Mouse (Mus musculus): ENCODE measurements around the gene Aste1. TPM values are rescaled to one million over a fixed set of nuclear protein-coding genes. Genes with fewer than 3 reads are reported as not detected.
A peak's percentile ranks its signal among the peaks of the same experiment; 100 is the strongest.

The Aste1 gene
- polyA plus RNA-seq, 1 experiment = 5.9 TPM

- no peak for TF ChIP-seq CTCF (IDR thresholded peaks at IDR 0.05; ENCODE audit: borderline replicate concordance, insufficient read depth, low read depth, low read length)
- no peak for TF ChIP-seq POLR2A (IDR thresholded peaks at IDR 0.05; ENCODE audit: borderline replicate concordance, insufficient read depth, low read length)
- peak overlapping the region; percentile 69 for H3K4me3 ChIP-seq (replicated peaks; ENCODE audit: insufficient read depth, low read depth, low read length)
- H3K4me1 ChIP-seq (ENCODE audit: control insufficient read depth, insufficient read depth, low read length) = no peaks in the 10 kb centered on the region
- 13% methylated on average over 11 of the region's 11 CpGs for WGBS
- H3K27me3 ChIP-seq (ENCODE audit: control insufficient read depth, insufficient read depth, low read length) = no peaks in the 10 kb centered on the region
- DNase-seq = no peak
- no peak overlapping the region for H3K27ac ChIP-seq (ENCODE audit: insufficient read depth, low read length)
Observed at GRCm38 (mm10) chr9:105394720-105395119, 472 bp upstream of the Aste1 start.

GRCm38 (mm10) chr9:105408549-105408948 lies 13.4 kb downstream of the Aste1 start:
- Histone ChIP-seq H3K4me1 (ENCODE audit: control insufficient read depth, insufficient read depth, low read length) (no peaks in the 10 kb centered on the region), H3K4me3 (replicated peaks; ENCODE audit: insufficient read depth, low read depth, low read length) (no peak overlapping the region), H3K27ac (ENCODE audit: insufficient read depth, low read length) (no peak overlapping the region), H3K27me3 (ENCODE audit: control insufficient read depth, insufficient read depth, low read length) (no peaks in the 10 kb centered on the region)
- WGBS = 94% methylated on average over 6 of the region's 6 CpGs
- DNase-seq = no peak
- no peak for TF ChIP-seq CTCF (IDR thresholded peaks at IDR 0.05; ENCODE audit: borderline replicate concordance, insufficient read depth, low read depth, low read length)
- no peak for TF ChIP-seq POLR2A (IDR thresholded peaks at IDR 0.05; ENCODE audit: borderline replicate concordance, insufficient read depth, low read length)

- 88% methylated on average over 13 of the region's 13 CpGs for WGBS
- H3K4me3 ChIP-seq (replicated peaks; ENCODE audit: insufficient read depth, low read depth, low read length) = no peak overlapping the region
Observed at GRCm38 (mm10) chr9:105459032-105459431, 63.8 kb downstream of the Aste1 start.

GRCm38 (mm10) chr9:105461496-105461895 lies 66.3 kb downstream of the Aste1 start:
- no peaks in the 10 kb centered on the region for H3K4me1 ChIP-seq (ENCODE audit: control insufficient read depth, insufficient read depth, low read length)
- no peak overlapping the region for H3K27ac ChIP-seq (ENCODE audit: insufficient read depth, low read length)
- WGBS = 92% methylated on average over 7 of the region's 7 CpGs
- no peak overlapping the region for H3K4me3 ChIP-seq (replicated peaks; ENCODE audit: insufficient read depth, low read depth, low read length)
- H3K27me3 ChIP-seq (ENCODE audit: control insufficient read depth, insufficient read depth, low read length) = no peaks in the 10 kb centered on the region
- no peak for DNase-seq
- no peak for TF ChIP-seq CTCF (IDR thresholded peaks at IDR 0.05; ENCODE audit: borderline replicate concordance, insufficient read depth, low read depth, low read length)
- no peak for TF ChIP-seq POLR2A (IDR thresholded peaks at IDR 0.05; ENCODE audit: borderline replicate concordance, insufficient read depth, low read length)

More at GRCm38 (mm10) chr9:105459032-105459431, 63.8 kb downstream of the Aste1 start:
- Histone ChIP-seq H3K27ac (ENCODE audit: insufficient read depth, low read length) (no peak overlapping the region), H3K4me1 (ENCODE audit: control insufficient read depth, insufficient read depth, low read length) (no peaks in the 10 kb centered on the region), H3K27me3 (ENCODE audit: control insufficient read depth, insufficient read depth, low read length) (no peaks in the 10 kb centered on the region)
- TF ChIP-seq POLR2A (IDR thresholded peaks at IDR 0.05; ENCODE audit: borderline replicate concordance, insufficient read depth, low read length) = no peak
- TF ChIP-seq CTCF (IDR thresholded peaks at IDR 0.05; ENCODE audit: borderline replicate concordance, insufficient read depth, low read depth, low read length) = no peak
- no peak for DNase-seq

Other genes starting within 250 kb of the Aste1 start
- 0.51 and 0.76 TPM in 2 replicates for gene Nek11, start 132 bp downstream of the Aste1 start, polyA plus RNA-seq (2012; rRNA removed)
- gene Atp2c1, start 131.9 kb downstream of the Aste1 start, polyA plus RNA-seq (2012; rRNA removed) = 108 and 110 TPM in 2 replicates
- 24.5 and 24.8 TPM in 2 replicates for gene Pik3r4, start 247.6 kb downstream of the Aste1 start, polyA plus RNA-seq (2012; rRNA removed)